Mouse (Mus musculus): ENCODE measurements around the gene Emc10. TPM values are rescaled to one million over a fixed set of nuclear protein-coding genes. Genes with fewer than 3 reads are reported as not detected.

Emc10 gene
- total RNA-seq, 1 experiment from 2014 or later: 23.3 TPM

- no peak for ATAC-seq (replicated peaks; ENCODE audit: insufficient number of reproducible peaks, low FRiP score, low TSS enrichment, poor library complexity, severe bottlenecking)
Observed at GRCm38 (mm10) chr7:44491391-44491790, 4.9 kb downstream of the Emc10 start.

GRCm38 (mm10) chr7:44490281-44490680, 6.0 kb downstream of the Emc10 start:
- ATAC-seq (replicated peaks; ENCODE audit: insufficient number of reproducible peaks, low FRiP score, low TSS enrichment, poor library complexity, severe bottlenecking): no peak

- no peak for ATAC-seq (replicated peaks; ENCODE audit: insufficient number of reproducible peaks, low FRiP score, low TSS enrichment, poor library complexity, severe bottlenecking)
Observed at GRCm38 (mm10) chr7:44488545-44488944, 7.8 kb downstream of the Emc10 start.

GRCm38 (mm10) chr7:44487936-44488335, 8.4 kb downstream of the Emc10 start:
- no peak for ATAC-seq (replicated peaks; ENCODE audit: insufficient number of reproducible peaks, low FRiP score, low TSS enrichment, poor library complexity, severe bottlenecking)

- ATAC-seq (replicated peaks; ENCODE audit: insufficient number of reproducible peaks, low FRiP score, low TSS enrichment, poor library complexity, severe bottlenecking): no peak
Observed at GRCm38 (mm10) chr7:44486927-44487575, 9.3 kb downstream of the Emc10 start.

- ATAC-seq (replicated peaks; ENCODE audit: insufficient number of reproducible peaks, low FRiP score, low TSS enrichment, poor library complexity, severe bottlenecking): no peak
Observed at GRCm38 (mm10) chr7:44485572-44486195, 10.6 kb downstream of the Emc10 start.

- peak; percentile 83 for ATAC-seq (replicated peaks; ENCODE audit: insufficient number of reproducible peaks, low FRiP score, low TSS enrichment, poor library complexity, severe bottlenecking)
Observed at GRCm38 (mm10) chr7:44484841-44485571, 11.3 kb downstream of the Emc10 start.

- ATAC-seq (replicated peaks; ENCODE audit: insufficient number of reproducible peaks, low FRiP score, low TSS enrichment, poor library complexity, severe bottlenecking): no peak
Observed at GRCm38 (mm10) chr7:44484109-44484508, 12.2 kb downstream of the Emc10 start.

- no peak for ATAC-seq (replicated peaks; ENCODE audit: insufficient number of reproducible peaks, low FRiP score, low TSS enrichment, poor library complexity, severe bottlenecking)
Observed at GRCm38 (mm10) chr7:44482836-44483435, 13.4 kb downstream of the Emc10 start.

GRCm38 (mm10) chr7:44475046-44475614, 21.2 kb downstream of the Emc10 start:
- ATAC-seq (replicated peaks; ENCODE audit: insufficient number of reproducible peaks, low FRiP score, low TSS enrichment, poor library complexity, severe bottlenecking): no peak

- no peak for ATAC-seq (replicated peaks; ENCODE audit: insufficient number of reproducible peaks, low FRiP score, low TSS enrichment, poor library complexity, severe bottlenecking)
Observed at GRCm38 (mm10) chr7:44474419-44474818, 21.9 kb downstream of the Emc10 start.

- no peak for ATAC-seq (replicated peaks; ENCODE audit: insufficient number of reproducible peaks, low FRiP score, low TSS enrichment, poor library complexity, severe bottlenecking)
Observed at GRCm38 (mm10) chr7:44472961-44473646, 23.2 kb downstream of the Emc10 start.

- no peak for ATAC-seq (replicated peaks; ENCODE audit: insufficient number of reproducible peaks, low FRiP score, low TSS enrichment, poor library complexity, severe bottlenecking)
Observed at GRCm38 (mm10) chr7:44472558-44472885, 23.8 kb downstream of the Emc10 start.

- ATAC-seq (replicated peaks; ENCODE audit: insufficient number of reproducible peaks, low FRiP score, low TSS enrichment, poor library complexity, severe bottlenecking): no peak
Observed at GRCm38 (mm10) chr7:44471880-44472557, 24.3 kb downstream of the Emc10 start.

- no peak for ATAC-seq (replicated peaks; ENCODE audit: insufficient number of reproducible peaks, low FRiP score, low TSS enrichment, poor library complexity, severe bottlenecking)
Observed at GRCm38 (mm10) chr7:44470696-44471612, 25.4 kb downstream of the Emc10 start.

GRCm38 (mm10) chr7:44469677-44470675, 26.4 kb downstream of the Emc10 start:
- no peak for ATAC-seq (replicated peaks; ENCODE audit: insufficient number of reproducible peaks, low FRiP score, low TSS enrichment, poor library complexity, severe bottlenecking)
